Mouse (Mus musculus): ENCODE measurements at regions not wholly inside any gene's neighbourhood (a gene's known extent, or its start where the extent isn't known, plus 50 kb on each side); places are given as distances from the start of the nearest gene placed in this dataset.

GRCm38 (mm10) chr16:52654825-52655224, 201.0 kb upstream of the Alcam start:
- no peak for TF ChIP-seq CTCF (IDR thresholded peaks at IDR 0.05; ENCODE audit: low read depth)
- no peak for TF ChIP-seq EP300 (optimal IDR thresholded peaks at IDR 0.05)
